Mouse (Mus musculus): ENCODE data around the gene Il13ra1.

The Il13ra1 gene

DNA sequence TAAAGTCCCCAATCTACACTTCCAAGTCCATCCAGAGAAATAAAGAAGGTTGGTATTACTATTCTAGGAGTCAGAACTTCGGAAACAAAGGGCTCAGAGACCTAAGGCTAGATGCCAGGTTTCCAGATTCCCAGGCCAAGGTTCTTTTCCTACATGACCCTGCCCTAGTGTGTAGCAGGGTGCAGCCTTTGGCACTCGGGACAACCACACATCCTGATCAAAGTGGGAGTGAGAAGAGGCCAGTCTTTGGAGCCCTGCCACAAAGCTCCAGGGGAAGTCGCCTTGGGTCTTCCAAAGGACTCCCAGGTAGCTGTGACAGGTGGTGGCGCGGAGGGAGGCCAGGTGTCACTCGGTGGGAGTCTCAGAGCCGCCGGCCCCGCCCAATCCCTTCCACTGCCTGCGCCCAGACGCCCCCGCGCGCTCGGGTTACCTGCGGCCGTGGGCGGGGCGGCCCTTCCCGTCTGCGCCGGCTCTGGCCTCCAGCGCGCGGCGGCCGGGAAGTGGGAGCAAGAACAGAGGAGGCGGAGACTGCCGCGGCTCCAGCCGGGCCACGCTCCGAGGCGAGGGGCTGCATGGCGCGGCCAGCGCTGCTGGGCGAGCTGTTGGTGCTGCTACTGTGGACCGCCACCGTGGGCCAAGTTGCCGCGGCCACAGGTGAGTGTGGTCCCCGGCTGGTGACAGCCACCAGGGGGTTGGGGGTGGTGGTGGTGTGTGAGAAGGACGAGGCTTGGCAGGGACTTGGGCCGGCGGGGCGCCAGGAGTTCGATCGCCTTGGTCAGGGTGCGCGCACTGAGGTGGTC is at the start of gene Il13ra1:
TSS of gene Il13ra1 (plus strand) at position 489 of the 800 bp plus-strand sequence.
- peak; percentile 8 for DNase-seq (ENCODE audit: low spot score)

DNA sequence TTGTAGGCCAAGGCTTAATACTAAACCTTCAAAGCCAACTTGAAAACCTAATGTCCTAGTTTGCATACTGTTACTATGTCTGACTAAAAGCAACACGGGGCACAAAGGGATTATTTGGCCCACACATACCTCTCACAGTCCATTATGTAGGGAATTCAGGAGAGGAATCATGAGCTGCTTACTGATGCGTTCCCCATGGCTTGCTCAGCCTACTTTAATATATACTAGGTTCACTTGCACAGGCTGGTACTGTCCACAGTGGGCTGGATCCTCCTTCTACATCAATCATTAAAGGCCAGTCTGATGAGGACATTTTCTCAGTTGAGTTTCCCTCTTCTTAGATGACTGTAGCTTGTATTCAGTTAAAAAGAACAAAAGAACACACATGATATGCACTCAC is 37.9 kb upstream of the Il13ra1 start:
- no peak for DNase-seq (ENCODE audit: low spot score)

DNA sequence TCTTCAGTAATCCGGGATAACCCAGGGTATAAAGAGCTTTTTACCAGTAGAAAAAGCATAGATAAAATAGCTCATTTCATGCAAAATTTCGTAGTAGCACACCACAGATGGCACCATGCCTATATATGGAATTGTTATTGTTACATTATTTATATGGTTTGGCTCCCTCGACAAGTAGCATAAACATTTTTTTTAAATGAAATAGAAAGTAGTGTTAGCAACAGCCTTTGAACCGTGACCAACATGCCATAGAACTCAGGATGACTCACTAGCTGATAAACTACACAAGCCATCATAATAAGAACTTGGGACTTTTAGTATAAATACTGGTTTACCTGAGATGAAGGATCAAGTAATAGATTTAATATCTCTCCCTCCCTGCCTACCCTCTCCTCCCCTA is 34.7 kb upstream of the Il13ra1 start:
- no peak for DNase-seq (ENCODE audit: low spot score)

DNA sequence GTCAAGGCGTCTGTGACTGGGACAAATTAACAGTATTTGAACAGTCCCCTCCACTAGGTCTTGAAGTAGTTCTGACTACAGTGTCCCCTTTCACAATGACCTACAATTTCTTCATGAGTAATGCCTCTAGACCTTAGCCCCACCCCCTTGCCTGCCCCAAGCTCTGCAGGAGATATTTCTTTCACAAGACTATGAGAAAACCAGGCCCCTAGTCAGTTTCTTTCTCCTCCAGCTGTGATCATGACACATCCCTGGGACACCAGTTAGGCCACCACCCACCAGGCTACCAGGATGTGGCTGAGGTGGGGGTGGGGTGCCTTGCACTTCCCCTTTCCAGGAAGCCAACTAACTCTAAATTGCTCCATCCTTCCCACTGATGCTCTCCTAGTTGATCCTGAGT is 29.0 kb upstream of the Il13ra1 start:
- no peak for DNase-seq (ENCODE audit: low spot score)

DNA sequence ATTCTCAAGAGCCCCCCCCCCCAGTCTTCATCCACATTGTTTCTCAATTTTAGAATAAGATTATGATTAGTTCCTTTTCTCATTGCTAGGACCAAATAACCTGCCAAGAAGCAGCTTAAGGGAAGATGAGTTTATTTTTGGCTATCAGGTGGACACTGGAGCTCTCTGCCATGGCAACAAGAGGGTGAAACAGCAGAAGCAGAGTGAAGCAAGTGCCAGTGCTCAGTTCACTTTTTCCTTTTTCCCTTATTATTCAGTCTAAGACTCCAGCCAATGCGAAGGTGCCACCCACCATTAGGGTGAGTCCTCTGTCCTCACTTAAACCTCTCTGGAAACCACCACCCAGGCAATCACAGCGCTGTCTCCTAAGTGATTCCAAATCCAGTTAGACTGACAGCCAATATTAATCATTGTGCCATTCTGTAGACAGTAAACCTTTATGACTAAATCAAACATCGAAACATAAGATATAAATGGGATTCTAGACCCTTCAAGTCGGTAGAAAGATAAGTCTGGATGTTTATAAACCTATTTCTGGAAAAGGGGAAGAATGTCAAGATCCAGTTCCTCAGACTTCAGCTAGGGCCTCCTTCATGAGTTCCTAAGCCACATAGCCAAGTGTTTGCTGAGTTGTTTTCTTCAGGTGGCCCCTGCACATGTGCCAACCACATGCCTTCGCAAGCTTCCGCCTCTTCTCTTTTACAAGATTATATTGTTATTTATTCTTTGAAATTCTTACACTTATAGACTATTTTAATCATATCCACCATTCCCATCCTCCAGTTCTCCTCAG is 23.2 kb upstream of the Il13ra1 start:
- DNase-seq (ENCODE audit: low spot score): no peak

DNA sequence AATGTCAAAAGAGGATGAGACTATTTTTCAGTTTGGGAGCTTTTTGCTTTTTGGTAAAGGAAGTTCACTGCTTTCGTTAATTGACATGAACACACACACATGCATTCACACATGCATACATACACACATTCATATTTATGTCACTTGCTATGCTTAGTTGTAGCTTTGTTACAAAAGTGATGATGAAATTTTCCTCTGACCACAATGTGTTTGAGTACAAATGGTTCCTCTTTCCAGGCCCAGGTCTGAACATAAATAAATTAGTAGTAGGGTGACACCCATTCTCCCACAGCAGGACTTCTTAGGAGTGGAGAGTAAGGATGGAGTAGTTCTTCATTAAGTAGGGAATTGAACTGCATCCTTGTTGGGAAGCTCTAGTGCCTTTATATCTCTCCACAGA is 11.0 kb upstream of the Il13ra1 start:
- no peak for DNase-seq (ENCODE audit: low spot score)

DNA sequence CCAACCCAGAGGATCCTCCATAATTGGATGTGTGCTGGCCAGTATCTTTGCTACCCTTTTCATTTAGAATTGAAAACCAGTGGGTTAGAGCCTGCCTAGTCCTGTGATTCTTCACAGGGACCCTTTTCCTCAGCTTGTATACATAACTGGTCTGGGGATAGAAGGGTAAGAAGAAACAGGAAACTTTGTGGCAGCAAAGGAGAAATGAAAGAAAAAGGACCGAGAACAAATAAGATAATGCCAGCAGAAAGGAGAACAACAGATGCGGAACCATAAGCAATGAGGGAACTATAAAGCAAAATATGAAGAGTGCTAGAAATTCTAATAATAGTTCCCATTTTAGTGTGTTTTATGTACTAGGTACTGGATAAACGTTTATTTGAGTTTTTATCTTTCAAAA is 10.6 kb upstream of the Il13ra1 start:
- no peak for DNase-seq (ENCODE audit: low spot score)

DNA sequence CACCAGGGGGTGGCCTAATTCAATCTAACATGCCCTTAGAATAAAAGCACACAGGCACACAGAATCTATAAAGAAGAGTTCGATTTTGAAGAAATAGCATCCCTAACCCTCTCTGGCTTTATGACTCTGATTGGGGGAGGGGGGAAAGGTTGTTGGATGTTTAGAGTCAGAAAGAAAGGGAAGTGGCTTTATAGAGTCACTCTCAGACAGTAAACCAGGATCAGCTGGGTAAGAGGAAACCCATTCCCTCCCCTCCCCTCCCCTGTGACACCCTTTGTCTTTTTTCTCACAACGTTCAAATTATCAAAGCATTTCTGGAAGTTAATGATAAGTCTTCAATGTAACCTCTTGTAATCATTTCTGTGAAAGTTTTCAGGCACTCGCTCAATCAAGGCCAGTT is 3.3 kb upstream of the Il13ra1 start:
- DNase-seq (ENCODE audit: low spot score): no peak

DNA sequence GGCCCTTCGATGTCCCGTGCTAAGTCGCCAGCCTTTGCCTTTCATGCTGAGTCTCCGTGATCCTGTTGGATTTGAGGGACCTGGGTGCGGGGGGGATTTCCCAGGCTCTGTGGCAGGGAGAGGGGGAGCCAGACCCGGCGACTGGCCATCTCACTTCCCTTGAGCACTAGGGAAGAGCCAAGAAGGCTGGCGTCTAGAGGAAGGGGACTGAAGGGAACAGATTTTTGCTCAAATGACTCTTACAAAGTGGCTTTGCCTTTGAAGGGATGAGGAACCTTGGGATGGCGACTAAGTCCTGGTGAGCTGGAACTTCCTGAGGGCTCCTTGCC is 476 bp downstream of the Il13ra1 start:
- DNase-seq (ENCODE audit: low spot score): no peak

DNA sequence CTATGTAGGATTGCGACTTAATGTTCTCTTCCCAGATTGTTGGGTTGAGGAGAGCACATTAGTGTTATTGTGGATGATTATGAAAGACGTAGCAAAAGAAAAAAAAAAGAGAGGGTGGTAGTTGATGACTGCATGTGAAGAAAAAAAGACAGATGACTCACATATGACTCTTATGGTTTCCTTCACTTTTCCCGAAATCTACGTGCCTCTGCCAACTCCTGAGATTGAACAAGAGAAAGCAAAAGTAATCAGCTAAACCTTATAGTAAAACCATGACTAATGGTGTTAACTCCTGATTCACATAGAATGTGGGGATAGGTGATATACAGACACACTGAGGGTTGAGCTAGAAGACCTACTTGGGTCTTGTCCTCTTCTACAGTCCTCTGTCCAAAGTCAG is 3.3 kb downstream of the Il13ra1 start:
- no peak for DNase-seq (ENCODE audit: low spot score)

DNA sequence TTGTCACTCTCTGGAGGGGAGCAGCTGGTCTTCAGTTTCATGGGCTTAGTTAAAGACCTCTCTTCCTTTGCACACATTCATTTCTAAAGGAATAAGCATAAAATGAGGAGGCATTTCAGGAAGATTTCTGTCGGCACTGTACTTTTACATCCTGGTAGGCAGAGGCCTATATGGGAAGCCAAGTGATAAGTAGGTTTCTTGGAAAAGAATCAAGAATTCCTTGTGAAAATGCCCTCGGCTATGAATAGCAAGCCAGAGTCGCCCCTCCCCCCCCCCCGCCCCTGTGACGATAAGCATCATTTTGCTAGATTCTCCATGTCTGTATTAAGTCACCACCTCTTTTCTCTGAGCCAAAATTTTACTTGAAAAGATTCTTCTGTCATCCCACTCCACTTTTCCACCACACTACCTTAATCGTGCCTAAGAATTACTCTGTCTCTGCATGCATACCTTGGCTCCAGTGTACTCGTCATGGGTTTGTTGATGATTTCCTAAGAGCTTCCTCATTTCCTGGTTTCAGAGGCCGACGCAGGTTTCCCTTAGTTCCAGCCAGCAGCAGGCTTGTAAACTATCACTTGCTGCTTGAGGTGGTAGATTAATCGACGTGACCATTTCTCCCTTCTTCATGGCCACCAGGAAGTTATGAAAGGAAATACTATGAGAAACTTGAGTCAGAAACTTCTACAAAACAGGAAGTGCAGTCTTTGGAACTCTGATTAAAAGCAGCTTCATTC is 17.3 kb downstream of the Il13ra1 start:
- no peak for DNase-seq (ENCODE audit: low spot score)

DNA sequence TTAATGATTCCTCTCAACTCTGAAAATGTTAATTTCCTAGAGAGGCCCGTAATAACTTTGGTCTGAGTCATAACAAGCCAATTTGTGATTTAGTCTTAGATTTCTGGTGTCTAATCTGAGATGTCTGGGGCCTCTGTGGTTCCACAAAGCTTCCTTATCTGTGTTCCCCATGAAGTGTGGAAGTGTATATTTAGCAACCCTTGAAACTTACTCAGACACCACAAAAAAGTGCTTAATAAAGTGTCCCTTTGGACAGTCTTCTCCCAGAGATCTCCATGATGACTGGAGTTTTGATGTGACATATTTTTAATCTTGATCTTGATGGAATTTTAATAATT is 17.8 kb downstream of the Il13ra1 start:
- DNase-seq (ENCODE audit: low spot score): no peak

DNA sequence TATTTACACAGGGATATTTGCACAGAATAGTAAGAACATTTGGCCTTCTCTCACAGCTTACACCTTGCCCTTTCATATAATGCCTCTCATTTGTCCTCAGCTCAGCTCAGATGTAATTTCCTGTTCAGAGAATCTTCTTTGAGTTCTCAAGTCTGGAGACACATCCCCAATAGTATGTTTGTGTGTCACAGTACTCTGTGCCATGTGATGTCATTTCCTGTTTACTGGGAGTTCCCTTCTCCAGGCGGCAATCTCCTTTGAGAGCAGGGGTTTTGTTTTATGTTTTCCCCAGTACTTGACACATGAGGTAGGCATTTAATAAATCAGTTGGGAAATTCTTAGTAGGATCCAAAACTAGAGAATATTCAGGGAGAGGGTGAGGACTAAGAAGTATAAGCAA is 24.4 kb downstream of the Il13ra1 start:
- no peak for DNase-seq (ENCODE audit: low spot score)

DNA sequence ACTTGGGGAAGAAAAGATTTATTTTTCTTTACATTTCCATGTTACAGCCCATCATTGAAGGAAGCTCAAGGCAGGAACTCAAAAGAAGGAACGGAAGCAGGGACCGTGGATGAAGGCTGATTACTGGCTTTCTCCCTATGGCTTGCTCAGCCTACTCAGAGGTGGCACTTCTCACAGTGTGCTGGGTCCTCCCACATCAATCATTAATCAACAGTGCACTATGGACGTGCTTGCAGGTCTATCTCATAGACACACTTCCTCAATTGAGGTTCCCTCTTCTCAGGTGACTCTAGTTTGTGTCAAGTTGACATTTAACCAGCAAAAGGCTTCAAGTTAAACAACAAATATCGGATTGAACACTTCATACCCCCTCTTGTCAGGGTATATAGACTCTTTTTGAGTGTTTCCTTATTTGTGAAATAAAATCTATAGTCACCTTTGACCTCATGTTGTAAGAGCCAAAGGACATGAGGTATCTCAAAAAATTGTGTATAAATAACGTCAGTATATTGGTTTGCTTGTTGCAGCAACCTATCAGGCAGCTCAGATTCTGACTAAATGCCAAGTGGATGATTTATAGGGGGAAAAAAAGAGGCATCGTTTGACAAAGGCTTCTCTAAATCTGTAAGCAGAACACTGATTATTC is 30.2 kb downstream of the Il13ra1 start:
- no peak for DNase-seq (ENCODE audit: low spot score)

DNA sequence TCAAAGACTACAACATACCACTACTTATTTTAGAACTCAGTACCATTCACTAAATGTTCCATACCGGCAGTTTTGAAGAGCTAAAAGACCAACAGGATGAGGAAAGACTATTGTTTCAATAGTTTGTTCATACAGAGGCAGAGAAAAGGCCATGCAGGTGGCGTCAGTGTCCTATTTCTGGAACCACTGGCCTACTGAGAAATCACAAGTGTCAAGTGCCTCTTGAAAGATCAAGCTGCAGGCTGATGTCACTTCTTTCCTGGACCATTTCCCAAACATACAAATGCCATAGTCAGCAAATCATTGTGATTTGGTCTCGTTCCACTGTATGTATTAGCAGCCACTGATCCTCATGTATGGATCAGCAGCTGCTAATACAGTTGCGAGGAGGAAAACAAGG is 34.8 kb downstream of the Il13ra1 start:
- no peak for DNase-seq (ENCODE audit: low spot score)

DNA sequence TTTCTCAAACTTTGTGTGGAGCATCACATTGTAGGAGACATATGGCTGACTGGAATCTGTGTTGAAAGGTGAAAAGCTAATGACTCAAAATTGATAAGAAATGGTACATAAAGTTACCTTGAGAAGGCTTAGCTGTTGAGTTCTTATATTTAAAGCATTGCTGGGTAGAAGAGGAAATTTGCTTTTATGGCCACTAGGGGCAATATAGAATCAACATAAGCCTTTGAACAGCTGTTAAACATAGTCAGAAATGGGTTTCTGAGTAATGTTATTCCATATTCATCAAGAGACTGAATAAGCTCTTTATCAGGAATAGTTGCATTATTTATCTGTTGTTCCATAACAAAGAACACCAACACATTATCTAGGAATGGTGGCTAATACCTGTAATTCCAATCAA is 38.2 kb downstream of the Il13ra1 start:
- no peak for DNase-seq (ENCODE audit: low spot score)

DNA sequence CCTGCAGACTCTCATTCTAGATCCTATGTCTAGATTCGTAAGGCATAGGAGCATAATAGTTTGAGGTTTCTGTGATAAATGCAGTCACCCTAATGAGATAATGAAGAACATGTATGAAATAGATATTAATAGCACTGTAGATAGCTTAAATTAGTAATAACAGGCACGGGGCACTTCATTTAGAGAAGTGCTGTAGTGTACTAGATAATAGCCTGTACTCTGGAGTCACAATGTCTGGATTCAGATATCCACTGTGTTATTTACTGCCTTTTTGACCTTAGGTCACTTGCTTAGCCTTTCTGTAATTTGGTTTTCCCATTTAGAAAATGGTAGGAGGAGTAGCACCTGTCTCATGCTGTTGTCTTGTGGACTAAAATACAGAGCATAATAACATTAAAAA is 44.8 kb downstream of the Il13ra1 start:
- no peak for DNase-seq (ENCODE audit: low spot score)

DNA sequence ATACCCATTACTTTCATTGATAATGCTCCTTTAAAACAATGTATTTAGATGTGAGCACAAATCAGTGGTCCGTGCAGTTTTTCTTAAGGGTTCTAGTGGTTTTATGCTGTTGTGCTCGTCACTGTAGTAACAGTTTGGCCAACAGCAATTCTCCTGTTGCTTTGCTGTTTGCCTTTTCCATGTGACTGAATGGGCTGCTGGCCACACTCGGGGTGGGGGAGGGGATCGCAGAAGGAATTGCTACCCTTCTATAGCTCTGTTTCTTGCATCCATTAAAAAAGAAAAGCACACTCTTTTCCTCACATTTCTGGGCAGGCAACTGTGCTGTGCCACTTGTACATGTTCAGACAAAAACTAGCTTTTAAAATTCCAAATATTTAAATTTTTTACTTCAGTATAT is 49.7 kb downstream of the Il13ra1 start:
- DNase-seq (ENCODE audit: low spot score): no peak

DNA sequence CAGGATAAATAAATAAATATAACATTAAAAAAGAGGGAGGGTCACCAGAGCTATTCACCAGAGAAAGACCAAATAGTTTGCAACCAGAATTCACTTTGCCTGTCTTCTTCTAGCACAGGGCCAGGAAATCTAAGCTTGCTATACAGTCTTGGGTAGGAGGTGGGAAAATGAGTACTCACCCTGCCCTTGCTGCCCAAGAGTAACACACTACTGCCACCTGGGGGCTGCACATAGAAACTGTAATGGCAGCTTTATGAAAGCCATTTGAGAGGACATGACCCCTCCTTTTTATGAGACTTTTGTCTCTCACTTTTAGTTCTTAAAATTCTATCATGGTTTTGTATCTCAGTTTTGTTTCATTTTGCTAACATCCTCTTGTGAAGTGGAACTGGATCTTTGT is 71.7 kb downstream of the Il13ra1 start:
- DNase-seq (ENCODE audit: low spot score): no peak

DNA sequence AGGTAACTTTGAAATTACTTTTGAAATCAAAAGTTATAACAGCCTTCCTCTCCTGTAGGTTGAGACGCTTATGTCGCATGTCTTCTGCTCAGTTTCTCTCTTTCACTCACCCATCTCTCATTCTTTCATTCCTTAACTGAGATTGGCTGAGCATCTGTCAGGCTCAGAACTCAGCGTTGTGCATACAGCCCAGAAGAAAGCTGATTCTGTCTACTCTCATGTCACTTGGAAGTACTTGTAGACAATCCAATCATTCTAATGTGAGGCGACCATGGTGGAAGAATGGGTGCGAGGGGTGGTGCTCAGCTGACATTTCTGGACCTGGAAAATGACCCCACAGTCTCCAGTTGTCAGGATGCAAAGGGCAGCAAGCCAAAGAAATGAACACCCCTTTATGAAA is 74.1 kb downstream of the Il13ra1 start:
- DNase-seq (ENCODE audit: low spot score): no peak

DNA sequence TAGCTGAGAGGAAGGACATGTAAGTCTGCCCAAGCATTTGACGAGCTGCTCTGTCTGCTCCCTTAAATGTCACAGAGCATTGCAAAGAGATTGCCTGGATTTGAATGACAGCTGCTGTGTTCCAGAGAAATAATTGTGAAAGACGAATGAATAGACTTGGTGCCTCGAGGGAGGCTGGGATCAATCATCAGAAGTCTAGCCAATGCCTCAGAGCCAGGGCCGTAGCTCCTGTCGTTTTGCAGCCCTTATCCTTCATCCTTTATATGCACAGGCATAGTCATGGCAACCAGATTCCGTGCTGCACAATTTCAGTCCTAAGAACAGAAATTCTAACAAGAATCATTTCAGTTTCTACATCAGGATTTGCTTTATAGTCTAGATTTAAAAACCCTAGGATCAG is 74.5 kb downstream of the Il13ra1 start:
- DNase-seq (ENCODE audit: low spot score): no peak

DNA sequence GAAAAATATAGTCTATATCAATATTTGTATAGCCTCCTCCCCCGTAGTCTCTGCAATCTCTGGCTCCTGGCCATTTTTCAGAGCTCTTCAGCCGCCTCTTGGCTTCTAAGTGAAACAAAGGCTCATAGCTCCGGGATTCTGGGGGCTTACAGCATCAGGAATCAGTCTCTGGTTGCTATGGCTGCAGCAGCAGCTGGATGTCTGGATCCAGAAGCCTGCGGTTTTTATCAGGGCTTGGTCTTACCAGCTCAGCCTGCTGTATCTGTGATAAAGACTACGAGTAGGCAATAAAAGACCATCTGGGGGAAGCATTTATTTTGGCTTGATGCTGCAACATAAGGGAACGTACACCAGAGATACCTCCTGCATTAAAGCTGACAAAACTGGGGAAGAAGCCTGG is 82.0 kb downstream of the Il13ra1 start:
- DNase-seq (ENCODE audit: low spot score): no peak

All from urinary bladder, postnatal 10 days (tissue).